Mouse (Mus musculus): ENCODE results near the gene Ccdc85c.

Gene Ccdc85c

GRCm38 (mm10) chr12:108176366-108176765, 98.9 kb downstream of the Ccdc85c start:
- DNase-seq (ENCODE audit: low spot score): no peak

DNA sequence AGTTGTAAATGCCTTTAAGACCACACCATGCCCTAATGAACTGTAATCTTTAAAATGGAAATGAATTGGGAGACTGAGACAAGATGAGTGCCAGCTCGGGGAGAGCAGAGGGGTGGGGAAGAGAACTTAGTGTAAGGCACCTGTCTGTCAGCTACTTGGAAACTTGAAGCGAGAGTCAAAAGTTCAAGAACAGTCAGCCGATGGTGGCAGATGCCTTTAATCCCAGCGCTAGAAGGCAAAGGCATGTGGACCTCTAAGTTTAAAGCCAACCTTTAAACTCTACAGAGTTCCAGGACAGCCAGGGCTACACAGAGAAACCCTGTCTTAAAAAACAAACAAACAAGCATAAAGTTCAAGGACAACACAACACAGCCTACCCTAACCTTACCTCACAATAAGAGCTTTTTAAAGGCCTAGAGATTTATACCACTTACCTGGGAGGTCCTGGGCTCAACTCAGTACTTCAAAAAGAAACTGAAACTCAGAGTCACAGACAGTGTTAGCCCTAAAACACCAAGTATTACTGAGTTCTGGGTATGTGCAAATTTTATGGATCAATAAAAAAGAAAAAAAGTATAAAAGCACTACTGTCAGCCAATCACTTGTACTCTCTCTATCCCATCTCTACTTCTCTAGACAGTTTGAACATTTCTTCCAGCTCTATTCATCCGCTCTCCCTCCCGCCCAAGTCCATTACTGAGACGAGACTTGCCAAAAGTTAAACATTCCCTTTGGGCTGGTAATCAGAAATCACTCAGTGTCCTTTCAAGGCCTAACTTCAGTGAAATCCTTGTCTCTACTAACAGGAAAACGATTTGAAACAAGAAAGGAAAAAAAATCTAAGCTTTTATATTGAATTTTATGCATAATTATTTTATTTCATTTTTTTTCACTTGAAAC, 100.4 kb downstream of the Ccdc85c start:
- no peak for DNase-seq (ENCODE audit: low spot score)

DNA sequence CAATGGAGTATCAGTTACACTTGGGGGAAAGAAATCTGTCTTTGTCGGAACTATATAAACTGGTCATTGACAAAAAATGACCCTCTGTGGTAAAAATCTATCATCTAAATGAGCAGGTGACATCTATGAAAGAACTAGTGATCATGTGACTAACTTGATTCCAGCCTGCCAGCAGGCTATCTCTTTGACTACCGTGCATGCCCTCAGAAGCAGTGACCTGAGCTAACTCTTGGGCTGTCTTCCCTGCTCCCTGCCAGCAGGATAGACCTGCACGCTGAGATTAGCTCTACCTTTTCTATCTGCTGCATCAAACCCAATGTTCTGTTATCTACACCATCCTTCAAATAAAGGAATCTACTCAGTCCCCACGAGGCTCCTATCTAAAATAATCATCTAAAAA, 102.6 kb downstream of the Ccdc85c start:
- DNase-seq (ENCODE audit: low spot score): no peak

DNA sequence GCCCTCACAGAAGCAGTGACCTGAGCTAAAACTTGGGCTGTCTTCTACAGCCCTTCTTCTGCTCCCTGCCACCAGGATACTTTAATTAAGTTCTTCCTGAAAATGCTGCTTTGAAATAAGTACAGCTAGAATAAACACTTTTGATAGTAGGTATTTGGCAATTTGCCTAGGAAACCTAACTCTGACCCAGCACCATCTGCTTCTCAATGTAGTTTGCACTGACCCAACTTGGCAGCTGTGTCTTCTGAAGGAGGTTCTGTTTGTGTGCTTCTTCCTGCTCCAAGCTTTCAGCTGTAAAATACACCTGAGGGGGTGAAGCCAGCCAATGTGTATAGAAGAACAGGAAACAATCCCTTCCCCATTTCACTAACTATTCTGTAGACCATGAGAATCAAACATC, 103.9 kb downstream of the Ccdc85c start:
- DNase-seq (ENCODE audit: low spot score): no peak

DNA sequence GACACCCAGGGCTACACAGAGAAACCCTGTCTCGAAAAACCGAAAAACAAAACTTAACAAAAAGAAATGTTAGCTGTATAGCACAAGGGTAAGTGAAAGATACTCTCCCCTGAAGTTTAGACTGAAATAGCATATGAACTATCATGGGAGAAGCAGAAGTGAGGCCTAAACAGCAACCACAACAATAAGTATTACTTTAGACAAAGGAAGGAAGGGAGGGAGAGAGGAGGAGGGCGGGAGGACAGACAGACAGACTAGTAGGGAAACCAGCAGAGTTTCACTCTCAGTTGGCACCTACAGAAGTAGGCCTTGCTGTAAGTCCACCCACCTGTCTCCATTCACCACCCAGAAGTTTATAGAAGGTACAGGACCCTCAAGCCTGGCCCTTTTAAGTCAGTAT, 104.8 kb downstream of the Ccdc85c start:
- no peak for DNase-seq (ENCODE audit: low spot score)

- DNase-seq (ENCODE audit: low spot score): no peak
Measured at GRCm38 (mm10) chr12:108168909-108169308, 106.3 kb downstream of the Ccdc85c start.

GRCm38 (mm10) chr12:108163706-108164105, 111.5 kb downstream of the Ccdc85c start:
- no peak for DNase-seq (ENCODE audit: low spot score)

GRCm38 (mm10) chr12:108162036-108162435, 113.2 kb downstream of the Ccdc85c start:
- DNase-seq (ENCODE audit: low spot score): no peak

- DNase-seq (ENCODE audit: low spot score): no peak
Measured at GRCm38 (mm10) chr12:108159863-108160262, 115.4 kb downstream of the Ccdc85c start.

Data from testis, postnatal 14 days (tissue).